Mouse (Mus musculus) right cerebral cortex, postnatal 4 days (tissue): ENCODE data around the gene Atp8b3.

ENCODE experiments used
- DNase-seq: peaks from one replicate; pipeline ENCODE4 v3.0.0-alpha.2; 2022

The Atp8b3 gene

DNA sequence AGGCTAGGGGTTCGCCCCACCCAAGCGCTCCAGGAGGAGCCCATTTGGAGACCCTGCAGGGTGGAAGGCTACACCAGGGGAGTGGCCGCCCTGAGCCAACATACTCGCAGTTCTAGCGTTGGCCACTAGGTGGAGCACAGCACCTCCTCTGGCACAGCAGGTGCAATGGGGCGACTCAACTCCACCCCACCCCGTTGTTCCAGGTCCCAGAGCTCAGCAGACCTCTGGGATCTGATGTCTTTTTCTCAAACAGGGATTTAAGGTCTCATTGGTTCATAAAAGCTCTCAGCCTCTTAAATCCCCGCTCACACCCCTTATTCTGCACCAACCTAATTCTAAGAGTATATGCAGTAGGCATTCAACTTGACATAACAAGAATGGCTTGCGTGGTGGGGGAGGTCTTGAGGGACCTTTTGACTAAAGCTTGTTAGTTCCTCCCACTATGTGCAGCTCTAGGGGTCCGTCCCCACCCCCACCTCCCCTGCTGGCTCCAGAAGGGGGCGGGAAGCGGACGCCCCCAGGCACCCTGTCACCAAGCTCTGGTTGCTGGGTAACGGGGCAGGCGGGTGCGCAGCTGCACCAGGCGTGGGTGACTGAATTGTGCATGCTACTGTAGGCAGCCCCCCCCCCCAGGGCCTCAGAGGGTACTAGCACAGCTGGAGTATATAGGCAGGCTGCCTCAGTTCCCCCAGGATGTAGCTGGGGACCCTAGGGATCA, 27.6 kb upstream of the Atp8b3 start:
- peak; percentile 91 for DNase-seq

GRCm38 (mm10) chr10:80561116-80561944, 22.4 kb upstream of the Atp8b3 start, which contains the start of gene Rexo1:
Gene Rexo1, minus strand, starts transcription at chr10:80561560.
- peak; percentile 92 for DNase-seq

DNA sequence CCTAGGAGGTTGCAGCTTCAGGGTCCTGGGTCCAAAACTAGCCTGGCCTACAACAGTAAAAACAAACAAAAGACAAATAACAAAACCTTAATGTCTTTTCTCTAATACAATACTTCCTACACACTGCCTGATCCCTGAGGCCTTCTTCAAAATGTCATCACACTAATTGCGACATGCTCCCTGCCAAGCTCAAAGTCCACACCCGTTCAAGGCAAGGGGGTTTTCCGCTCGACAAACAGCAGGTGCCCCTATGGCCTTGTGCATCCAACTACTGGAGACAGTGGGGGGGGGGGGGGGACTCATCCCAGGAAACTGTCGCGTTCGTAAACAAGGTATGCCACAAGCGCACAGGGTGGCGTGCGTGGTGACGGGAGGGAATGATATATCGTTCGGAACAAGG, 21.7 kb upstream of the Atp8b3 start:
- DNase-seq = no peak

GRCm38 (mm10) chr10:80559431-80559830, 20.5 kb upstream of the Atp8b3 start:
- DNase-seq = no peak

DNA sequence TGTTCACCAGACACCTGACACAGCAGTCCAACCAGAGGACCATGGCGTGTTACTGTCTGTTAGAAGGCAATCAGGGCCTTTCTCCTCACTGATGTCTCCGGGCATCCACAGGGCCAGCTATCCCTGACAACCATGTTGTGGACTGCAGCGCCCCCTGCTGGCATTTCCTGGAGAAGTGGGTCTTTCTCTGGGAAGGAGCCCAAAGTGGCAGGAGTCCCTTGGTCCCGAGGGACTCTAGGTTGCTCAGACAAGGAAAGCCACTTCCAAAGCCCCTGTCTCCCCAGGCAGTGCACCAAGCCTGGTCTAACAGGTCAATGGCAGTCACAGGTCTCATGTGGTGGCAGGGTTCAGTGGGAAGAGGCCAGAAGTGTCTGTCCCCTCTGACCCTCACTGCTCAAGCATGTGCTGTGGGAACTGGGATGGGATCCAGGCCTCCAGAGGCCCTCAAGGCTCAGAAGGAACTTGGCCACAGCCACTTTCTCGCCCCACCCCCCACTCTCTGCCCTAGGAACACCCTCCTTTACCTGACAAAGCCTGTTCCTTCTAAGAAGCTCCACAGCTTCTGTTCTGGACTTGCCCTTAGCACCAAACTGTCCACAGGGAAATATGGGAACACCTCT, 18.5 kb upstream of the Atp8b3 start:
- peak; percentile 88 for DNase-seq

- DNase-seq = no peak
Measured at GRCm38 (mm10) chr10:80553997-80554396, 15.1 kb upstream of the Atp8b3 start.

DNA sequence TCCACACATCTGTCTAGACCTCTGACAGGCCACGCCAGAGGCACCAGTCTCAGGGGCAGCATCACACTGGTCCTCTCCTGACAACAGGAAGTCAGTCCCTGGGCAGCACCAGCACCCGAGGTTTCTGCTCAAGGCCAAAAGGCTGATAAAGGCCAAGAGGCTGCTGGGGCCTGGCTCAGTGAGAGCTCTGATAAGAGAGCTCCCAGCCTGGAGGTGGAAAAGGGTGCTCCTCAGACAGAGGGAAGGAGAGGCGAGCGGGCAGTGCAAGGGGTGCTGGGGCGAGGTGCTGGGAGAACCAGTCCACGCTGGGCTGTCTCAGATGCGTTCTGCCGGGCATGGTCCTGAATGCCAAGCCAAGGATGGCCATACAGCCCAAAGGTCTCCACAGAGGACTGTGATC, 14.7 kb upstream of the Atp8b3 start:
- DNase-seq = no peak

- DNase-seq = no peak
Measured at GRCm38 (mm10) chr10:80552364-80552763, 13.4 kb upstream of the Atp8b3 start.

- DNase-seq = no peak
Measured at GRCm38 (mm10) chr10:80549279-80549678, 10.4 kb upstream of the Atp8b3 start.

DNA sequence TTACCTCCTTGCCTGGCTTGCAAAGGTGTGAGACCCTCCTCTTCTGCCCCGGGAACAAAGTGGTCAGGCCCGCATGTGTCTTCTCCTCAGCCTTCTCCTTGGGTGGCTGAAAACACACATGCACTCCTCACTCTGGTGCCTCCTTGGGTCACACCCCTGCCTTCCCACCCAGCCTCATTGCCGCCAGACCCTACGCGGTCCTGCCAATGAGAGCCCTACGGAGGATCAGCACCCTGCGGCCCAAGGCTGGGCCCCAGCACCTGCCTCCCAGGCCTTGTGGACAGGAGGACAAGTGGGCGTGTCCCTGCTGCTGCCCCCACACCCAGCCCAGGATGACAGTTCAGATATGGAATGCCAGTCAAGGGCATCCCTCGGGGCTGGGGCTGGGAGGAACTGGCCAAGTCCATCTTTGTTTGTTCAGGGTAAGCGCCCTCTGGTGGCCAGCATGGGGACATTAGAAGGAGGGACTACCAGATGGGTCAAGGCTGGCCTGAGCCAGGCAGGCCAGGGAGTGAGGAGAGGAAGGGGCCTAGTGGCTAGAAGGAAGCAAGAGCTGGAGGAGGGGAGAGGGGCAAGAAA, 9.6 kb upstream of the Atp8b3 start:
- peak; percentile 76 for DNase-seq

- DNase-seq = no peak
Measured at GRCm38 (mm10) chr10:80547539-80547938, 8.6 kb upstream of the Atp8b3 start.

DNA sequence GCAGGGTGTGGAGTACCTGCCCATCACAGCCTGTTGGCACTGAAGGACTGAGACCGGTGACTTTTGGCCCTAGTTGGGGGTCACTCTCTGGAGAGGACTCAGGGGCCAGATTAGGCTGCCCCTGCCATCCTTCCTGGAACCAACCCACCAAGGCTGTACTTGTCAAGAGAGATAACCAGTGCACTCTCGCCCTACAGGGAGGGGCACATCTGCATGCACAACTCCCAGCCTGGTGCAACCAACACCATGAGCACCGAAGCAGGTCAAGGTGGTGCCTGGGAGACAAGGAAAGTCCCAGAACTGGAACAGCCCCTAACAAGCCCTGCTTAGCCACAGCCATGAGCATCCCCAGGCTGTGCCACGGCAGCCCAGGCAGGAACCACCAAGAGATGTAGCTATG, 8.0 kb upstream of the Atp8b3 start:
- DNase-seq = no peak

- no peak for DNase-seq
Measured at GRCm38 (mm10) chr10:80545590-80545989, 6.7 kb upstream of the Atp8b3 start.

- no peak for DNase-seq
Measured at GRCm38 (mm10) chr10:80543873-80544272, 4.9 kb upstream of the Atp8b3 start.

GRCm38 (mm10) chr10:80539493-80539892, 569 bp upstream of the Atp8b3 start:
- no peak for DNase-seq

DNA sequence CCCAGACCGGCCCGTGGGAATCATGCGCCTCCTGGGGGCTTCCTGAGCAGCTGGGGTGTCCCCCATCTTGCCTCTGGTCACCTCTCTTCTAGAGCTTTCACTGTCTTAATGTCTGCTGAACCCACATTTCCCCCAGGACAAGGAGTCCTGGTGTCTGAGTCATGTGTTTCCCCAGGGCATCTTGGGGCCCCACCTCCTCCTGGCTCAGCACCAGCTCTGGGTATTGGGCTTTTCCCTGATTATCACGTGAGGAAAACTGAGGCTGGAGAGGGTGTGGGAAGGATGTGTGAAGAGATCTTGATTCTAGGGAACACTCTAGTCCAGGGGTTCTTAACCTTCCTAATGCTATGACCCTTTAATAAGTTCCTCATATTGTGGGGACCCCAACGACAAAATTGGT, 744 bp downstream of the Atp8b3 start:
- no peak for DNase-seq

GRCm38 (mm10) chr10:80535711-80536110, 3.2 kb downstream of the Atp8b3 start:
- no peak for DNase-seq

DNA sequence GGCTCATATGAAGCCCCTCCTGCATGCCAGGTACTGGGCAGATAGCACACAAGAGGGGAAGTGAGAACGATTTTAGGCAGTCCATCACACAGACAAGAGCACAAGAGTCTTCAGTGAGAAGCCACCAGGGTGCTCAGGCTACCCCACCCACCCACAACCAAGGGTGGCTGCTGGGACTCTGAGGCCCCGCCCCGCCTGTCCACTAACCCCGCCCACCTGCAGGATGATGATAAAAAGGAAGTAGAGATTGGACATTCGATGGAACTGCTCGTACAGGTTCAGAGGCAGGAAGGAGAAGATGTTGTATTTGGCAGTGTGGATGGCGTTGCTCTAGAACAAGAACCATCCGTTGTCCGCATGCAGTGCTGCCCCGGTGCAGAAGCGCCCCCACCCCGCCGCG, 3.9 kb downstream of the Atp8b3 start:
- no peak for DNase-seq

GRCm38 (mm10) chr10:80533704-80534103, 5.2 kb downstream of the Atp8b3 start:
- no peak for DNase-seq

GRCm38 (mm10) chr10:80532783-80533182, 6.1 kb downstream of the Atp8b3 start:
- no peak for DNase-seq

DNA sequence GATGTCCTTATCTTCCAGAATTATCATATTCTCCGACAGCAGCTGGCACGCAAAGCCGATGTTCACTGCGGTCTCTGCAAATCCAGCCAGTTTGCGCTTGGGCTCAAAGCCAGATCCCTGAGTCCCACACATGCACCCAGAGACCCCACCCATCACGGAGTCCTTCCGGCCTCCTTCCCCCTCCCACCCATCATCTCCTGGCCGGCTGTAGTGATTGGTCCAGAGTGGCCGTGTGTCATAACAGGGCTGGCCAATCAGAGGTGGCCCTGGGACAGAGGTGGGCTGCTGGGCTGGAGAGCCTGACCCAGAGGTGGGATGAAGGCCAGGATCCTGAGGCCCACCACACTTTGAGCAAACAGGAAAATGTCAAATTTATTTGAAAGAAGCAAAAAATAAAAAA, 12.8 kb downstream of the Atp8b3 start:
- no peak for DNase-seq

DNA sequence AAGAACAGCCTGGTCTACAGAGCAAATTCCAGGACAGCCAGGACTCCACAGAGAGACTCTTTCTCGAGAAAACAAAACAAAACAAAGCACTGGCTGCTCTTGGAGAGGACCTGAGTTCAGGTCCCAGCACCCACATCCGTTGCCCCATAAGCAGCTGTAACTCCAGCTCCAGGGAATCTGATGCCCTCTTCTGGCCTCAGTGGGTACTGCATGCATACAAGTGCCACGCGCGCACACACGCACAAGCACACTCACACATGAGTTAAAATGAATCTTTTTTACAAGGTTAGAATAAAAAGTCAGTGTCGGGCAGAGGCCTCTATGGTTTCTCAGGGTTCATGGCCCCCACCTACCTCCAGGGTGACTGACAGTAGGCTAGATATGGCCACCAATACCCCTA, 15.6 kb downstream of the Atp8b3 start:
- DNase-seq = no peak

GRCm38 (mm10) chr10:80519287-80519686, 19.6 kb downstream of the Atp8b3 start:
- DNase-seq = no peak

- DNase-seq = no peak
Measured at GRCm38 (mm10) chr10:80513739-80514138, 25.2 kb downstream of the Atp8b3 start.
